Mouse (Mus musculus) erythroblast, adult 5-6 weeks (primary cell): ENCODE measurements around the gene Mfsd14a. TPM values are rescaled to one million over a fixed set of nuclear protein-coding genes. Genes with fewer than 3 reads are reported as not detected.
"Not testable (repeated sequence)": the region's sequence is repeated elsewhere in the genome, so short reads cannot be mapped to it uniquely, and the experiment has no call there.

Source experiments
- ATAC-seq: replicated peaks from 2 replicates; pipeline ENCODE4 v1.8.0; 2016; ENCODE audit warnings: moderate number of reproducible peaks, mild to moderate bottlenecking, moderate TSS enrichment, inconsistent platforms; ENCODE audit not compliant: poor library complexity, low FRiP score, severe bottlenecking
- total RNA-seq, 2 experiments: library from RNA; stranded (forward) in 1 of 2; stranded (reverse) in 1 of 2; fragments of 150-400 nt in 1 of 2; fragments of 200-764, 138-1000 nt in 1 of 2; gene quantifications; 2 replicates each; pipeline versions ENCODE4 v1.2.3 to v1.2.4; 2015 to 2017; ENCODE audit warnings: low replicate concordance in 2 of 2

Gene Mfsd14a
- 27.6 and 28.4 TPM in 2 replicates for total RNA-seq (2015; ENCODE audit: low replicate concordance)
- total RNA-seq (2017; ENCODE audit: low replicate concordance) = 12.5 and 16.7 TPM in 2 replicates

GRCm38 (mm10) chr3:116662463-116662863 lies at the start of gene Mfsd14a:
Mfsd14a (minus strand) TSS chr3:116662677.
- peak; percentile 98 for ATAC-seq

GRCm38 (mm10) chr3:116711624-116712435 lies 49.4 kb upstream of the Mfsd14a start:
- ATAC-seq = peak; percentile 97

GRCm38 (mm10) chr3:116710941-116711340 lies 48.5 kb upstream of the Mfsd14a start:
- ATAC-seq = peak; percentile 32

GRCm38 (mm10) chr3:116705637-116706204 lies 43.2 kb upstream of the Mfsd14a start:
- ATAC-seq = 0 out of 2 replicates have a peak, but pooled peaks have one; percentile 48

- ATAC-seq = no peak
Observed at GRCm38 (mm10) chr3:116703835-116704234, 41.4 kb upstream of the Mfsd14a start.

GRCm38 (mm10) chr3:116702647-116703272 lies 40.3 kb upstream of the Mfsd14a start:
- ATAC-seq = no peak

GRCm38 (mm10) chr3:116701601-116702000 lies 39.1 kb upstream of the Mfsd14a start:
- no peak for ATAC-seq

- no peak for ATAC-seq
Observed at GRCm38 (mm10) chr3:116698786-116699185, 36.3 kb upstream of the Mfsd14a start.

GRCm38 (mm10) chr3:116695666-116695985 lies 33.1 kb upstream of the Mfsd14a start:
- ATAC-seq = no peak

- ATAC-seq = peak; percentile 54
Observed at GRCm38 (mm10) chr3:116694955-116695665, 32.6 kb upstream of the Mfsd14a start.

GRCm38 (mm10) chr3:116694312-116694711 lies 31.8 kb upstream of the Mfsd14a start:
- ATAC-seq = peak; percentile 93

- ATAC-seq = no peak
Observed at GRCm38 (mm10) chr3:116681160-116681559, 18.7 kb upstream of the Mfsd14a start, which contains the start of gene Gm43191. Gm43191 (minus strand) TSS chr3:116681260.

- ATAC-seq = not testable (repeated sequence)
Observed at GRCm38 (mm10) chr3:116664281-116664680, 1.8 kb upstream of the Mfsd14a start.

GRCm38 (mm10) chr3:116661870-116662414 lies 535 bp downstream of the Mfsd14a start:
- peak; percentile 53 for ATAC-seq

GRCm38 (mm10) chr3:116661288-116661869 lies 1.1 kb downstream of the Mfsd14a start:
- ATAC-seq = peak; percentile 5

GRCm38 (mm10) chr3:116659856-116660430 lies 2.5 kb downstream of the Mfsd14a start:
- no peak for ATAC-seq

GRCm38 (mm10) chr3:116658928-116659565 lies 3.4 kb downstream of the Mfsd14a start:
- no peak for ATAC-seq

GRCm38 (mm10) chr3:116656184-116656965 lies 6.1 kb downstream of the Mfsd14a start:
- no peak for ATAC-seq
